Mouse (Mus musculus): Measurements from ENCODE around the gene Zfp143.
"Not testable (repeated sequence)": the region's sequence is repeated elsewhere in the genome, so short reads cannot be mapped to it uniquely, and the experiment has no call there.

Gene Zfp143

DNA sequence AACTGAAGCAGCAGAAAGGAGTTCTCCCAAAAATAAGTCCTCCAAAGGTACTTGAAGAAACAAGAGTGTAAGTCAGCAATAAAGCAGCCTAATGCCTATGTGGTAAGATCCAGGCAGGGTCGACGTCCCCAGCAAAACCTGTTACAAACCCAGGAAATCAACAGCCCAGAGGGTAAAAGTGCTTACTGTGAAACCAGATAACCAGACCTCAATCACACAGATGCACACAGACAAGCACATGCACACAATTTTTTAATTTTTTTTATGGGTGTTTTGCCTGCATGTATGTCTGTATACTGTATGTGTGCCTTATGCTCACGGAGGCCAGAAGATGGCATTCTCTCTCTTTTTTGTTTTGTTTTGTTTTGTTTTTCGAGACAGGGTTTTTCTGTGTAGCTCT is 35.3 kb downstream of the Zfp143 start:
- DNase-seq (ENCODE audit: extremely low spot score): no peak

DNA sequence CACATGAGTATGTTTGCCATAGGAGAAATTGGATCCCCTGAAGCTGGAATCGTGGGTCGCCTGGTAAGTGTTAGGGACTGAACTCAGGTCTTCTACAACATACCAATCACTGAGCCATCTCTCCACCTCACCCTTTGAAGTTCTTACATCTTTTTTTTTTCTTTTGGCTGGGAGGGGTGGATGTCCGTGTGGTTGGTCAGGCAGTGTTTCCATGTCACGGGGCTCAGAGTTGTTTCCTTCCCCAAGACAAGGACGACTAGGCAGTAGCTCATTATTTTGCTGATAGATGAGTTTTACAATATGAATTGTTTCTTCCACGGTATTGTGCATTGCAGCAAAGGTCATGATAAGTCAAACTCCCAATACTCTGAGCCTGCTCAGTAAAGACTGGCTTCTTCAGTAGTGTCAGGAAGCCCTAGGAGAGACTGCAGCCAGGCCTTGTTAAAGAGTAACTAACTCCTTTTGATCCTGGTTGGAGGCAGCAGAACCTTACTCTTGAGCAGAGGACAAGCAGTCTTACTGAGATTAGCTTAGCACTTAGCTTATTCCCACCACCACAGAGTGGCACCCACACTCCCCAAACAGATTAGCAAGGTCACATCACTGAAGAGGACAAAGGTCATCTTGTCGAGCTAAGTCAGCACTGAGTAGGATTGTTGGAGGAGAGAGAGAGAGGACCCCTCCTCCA is 36.2 kb downstream of the Zfp143 start:
- no peak for DNase-seq (ENCODE audit: extremely low spot score)

DNA sequence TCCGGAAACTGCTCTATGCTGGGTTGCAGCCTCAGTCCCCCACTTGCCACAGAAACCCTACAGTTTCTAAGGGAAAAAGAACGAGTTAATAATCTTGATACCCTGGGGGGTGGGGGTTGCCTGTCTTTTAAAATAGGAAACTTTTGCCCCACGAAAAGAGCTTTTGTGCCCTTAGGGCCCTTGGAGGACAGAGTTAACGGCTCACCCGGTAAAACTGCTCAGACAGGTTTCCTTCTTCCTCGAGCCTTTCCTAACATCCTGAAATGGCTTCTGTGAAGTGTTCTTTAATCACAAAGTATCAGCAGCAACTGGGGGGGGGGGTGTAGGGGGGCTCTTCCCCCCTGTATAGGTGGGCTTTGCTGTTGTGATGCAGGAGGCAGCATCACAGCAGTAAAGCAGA is 39.8 kb downstream of the Zfp143 start:
- no peak for DNase-seq (ENCODE audit: extremely low spot score)

DNA sequence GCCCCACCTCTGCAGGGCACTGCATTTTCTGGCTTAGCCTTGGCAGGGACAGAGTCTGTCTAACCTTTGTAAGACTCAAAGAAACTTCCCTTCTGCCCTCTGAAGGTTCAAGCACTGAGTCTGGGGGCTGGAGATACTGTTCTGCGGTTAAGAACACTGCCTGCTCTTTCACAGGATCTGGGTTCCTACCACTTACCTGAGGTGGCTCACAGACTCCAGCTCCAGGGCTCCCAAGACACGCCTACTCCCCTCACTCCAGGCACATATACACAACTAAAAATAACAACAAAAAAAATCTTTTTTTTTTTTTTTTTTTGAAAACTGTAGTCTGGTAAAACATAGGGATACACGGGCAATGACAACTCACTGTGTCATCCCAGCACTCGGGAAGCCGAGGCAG is 40.2 kb downstream of the Zfp143 start:
- DNase-seq (ENCODE audit: extremely low spot score): no peak

DNA sequence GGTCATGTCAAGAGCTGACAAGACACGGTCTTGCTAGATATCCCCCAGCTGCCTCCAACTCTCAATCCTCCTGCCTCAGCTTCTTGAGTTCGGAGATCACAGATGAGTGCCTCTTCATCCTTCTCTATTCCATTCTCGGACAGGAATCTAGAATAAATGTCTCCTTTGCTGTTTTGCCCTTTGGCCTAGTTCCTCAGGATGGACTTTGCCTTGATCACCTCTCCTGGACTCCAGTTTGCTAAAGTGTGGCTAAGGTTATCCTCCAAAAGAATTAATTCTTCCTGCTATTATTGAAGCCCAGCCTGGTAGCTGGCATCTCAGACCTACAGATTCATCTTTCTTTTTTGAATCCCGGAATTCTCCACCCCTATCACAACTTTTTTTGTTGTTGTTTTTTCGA is 44.0 kb downstream of the Zfp143 start:
- DNase-seq (ENCODE audit: extremely low spot score): no peak

DNA sequence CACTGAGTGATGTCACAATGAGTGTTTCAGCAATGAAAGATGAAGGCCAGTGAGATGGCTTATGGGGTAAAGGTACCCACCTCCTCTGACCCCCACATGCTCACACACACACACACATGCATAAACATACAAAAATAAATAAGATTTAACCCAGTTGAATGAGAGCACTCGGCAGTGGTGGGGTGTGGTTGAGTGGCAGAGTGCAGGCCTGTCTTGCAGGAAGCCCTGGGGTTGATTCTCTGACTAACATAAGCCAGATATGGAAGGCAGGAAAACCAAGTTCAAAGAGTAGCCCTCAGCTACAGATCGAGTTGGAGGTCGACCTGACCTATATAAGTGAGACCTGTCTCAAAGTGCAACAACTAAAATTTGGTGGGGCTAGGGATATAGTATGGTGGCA is 45.6 kb downstream of the Zfp143 start:
- DNase-seq (ENCODE audit: extremely low spot score): no peak

DNA sequence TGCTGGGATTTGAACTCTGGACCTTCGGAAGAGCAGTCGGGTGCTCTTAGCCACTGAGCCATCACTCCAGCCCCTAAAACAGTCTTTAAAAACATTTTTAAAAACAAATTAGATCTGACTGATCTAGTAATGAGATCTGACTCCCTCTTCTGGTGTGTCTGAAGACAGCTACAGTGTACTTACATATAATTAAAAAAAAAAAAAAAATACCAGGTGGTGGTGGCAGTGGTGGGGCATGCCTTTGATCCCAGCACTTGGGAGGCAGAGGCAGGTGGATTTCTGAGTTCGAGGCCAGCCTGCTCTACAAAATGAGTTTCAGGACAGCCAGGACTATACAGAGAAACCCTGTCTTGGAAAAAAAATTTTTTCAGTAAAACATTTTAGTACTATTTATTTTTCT is 47.5 kb downstream of the Zfp143 start:
- not testable (repeated sequence) for DNase-seq (ENCODE audit: extremely low spot score)

DNA sequence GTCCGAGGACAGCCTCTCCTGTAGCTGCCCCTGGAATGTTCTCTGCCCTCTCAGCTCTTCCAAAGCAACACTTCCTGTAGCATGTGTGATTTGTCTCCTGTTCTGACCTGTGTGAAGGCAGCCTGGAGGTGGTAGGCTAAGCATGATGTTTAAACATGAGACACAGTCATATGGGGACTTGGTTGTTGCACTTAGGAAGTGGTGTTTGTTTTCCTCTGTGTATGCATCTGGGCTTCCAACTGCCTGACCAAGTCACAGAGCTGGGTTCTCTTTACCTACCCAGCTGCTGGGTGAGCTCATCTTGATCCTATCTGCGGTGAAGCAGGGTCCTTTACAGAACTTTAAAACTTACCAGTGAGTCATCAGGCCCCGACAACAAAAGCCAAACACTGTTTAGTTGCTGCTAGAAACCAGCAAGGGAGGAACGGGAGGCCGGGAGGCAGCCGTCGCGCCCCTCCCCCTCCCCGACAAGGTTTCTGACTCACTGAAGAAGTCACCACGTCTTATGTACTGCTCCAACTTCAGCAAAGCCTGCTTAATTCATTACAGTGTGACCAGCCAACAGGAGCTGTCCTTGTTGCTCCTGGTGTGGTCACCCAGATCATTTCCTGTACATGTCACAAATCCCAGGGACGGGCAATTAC is 48.1 kb downstream of the Zfp143 start:
- peak; percentile 56 for DNase-seq (ENCODE audit: extremely low spot score)

DNA sequence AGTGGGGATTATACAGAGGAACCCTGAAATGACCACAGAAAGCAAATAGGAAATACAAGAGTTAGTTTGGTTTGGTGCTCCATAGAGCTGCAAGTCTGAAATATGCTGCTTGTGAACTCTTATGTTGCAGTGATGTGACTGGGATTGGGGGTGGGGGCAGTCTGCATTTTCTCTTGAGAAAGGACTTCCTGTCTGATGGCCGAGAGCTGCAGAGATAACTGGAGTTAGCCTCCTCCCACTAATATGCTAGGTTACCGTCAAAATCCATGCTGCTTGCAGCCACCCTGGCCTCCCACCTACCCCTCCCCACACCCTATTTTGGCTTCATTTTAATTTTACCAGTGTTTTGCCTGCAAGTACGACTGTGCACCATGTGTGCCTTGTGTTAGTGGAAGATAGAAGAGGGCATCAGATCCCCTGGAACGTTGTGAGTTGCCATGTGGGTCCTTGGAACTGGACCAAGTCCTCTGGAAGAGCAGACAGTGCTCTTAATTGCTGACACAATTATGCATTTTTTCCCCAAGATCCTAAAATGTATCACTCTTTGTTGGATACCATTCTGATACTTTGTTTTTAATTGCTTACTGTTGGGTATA is 49.1 kb downstream of the Zfp143 start:
- no peak for DNase-seq (ENCODE audit: extremely low spot score)

DNA sequence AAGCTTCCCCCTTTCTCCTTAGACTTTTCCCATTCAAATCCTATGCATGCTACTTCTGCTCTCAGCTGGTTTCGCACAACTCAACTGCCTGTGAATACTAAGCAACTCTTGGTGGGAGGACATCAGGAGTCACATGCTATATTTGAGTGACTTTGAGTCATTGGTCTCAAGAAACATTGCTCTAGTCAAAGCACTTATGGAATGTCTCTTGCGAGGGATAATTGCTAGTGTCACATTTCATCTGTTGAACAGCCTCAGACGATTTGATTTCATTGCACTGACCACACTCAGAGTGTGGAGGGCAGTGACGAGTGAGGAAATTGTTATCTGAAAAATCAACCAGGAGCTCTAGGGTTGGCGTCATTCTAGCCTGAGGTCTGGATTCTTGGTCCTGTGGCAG is 53.7 kb downstream of the Zfp143 start:
- no peak for DNase-seq (ENCODE audit: extremely low spot score)

DNA sequence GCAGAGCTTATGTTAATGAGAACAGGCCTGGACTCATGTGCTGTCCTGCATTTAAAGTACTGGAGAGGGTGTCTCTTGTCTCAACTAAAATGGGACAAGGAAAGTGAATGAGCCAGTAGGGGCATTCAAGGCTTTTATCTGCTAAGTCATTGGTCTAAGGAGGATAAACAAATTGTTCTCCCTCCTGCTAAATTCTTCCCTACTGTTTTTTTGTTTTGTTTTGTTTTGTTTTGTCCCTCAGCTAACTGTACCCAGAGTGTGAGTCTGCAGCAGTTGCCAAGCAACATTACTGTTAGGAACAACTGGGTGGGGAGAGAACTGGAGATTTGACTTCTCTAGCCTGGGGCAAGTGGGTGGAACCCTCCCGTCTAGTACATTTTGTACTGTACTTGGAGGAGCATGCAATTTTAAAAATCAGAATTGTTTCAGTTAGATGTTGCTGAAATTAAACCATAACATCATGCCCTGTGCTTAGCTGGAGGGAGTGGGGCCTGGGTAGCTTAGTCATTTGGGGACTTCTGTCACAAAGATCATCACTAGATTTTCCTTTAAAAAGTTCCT is 55.8 kb downstream of the Zfp143 start:
- no peak for DNase-seq (ENCODE audit: extremely low spot score)

DNA sequence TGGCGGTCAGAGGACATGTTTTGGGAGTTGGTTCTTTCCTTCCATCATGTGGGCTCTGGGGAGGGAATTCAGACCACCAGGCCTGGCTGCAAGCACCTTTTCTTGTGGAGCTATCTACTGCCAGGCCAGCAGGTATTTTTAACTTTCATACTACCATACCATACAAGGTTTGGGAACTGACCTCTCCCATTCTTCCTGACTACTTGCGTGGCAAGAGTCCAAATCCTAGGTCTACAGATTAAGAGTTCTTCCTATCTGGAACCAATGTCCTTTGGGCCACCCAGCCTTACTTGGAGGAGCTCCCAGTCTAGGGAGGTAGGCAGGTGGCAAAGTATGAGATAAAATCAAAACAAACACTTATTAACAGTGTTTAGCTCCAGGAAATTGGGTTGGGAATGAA is 57.4 kb downstream of the Zfp143 start:
- DNase-seq (ENCODE audit: extremely low spot score): no peak

DNA sequence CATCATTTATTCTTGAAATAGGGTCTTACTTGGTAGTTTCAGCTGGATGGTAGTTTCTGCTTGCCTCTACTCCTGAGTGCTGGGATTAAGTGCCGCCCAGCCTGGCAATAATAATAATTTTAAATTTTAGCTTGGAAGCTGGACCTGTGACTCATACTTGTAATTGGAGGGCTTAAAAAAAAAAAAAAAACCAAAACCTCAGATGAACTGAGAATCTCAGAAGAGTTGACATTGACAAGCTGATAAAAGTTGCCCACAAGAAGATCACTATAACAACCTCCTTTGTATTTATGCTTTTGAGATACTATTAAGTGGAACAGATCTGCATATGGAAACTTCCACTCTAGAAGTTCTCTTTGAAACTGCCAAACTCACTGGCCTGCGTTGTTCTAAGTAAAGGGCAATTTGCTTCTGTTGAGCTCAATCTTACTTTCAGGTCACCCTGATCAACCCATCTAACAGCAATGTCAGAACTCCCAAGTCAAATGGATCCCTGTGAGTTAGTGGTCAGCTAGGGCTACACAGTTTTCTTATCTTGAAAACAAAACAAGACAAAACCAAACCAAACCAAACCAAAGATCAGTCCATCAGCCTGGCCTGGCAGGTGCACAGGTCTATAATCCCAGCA is 59.3 kb downstream of the Zfp143 start:
- no peak for DNase-seq (ENCODE audit: extremely low spot score)

DNA sequence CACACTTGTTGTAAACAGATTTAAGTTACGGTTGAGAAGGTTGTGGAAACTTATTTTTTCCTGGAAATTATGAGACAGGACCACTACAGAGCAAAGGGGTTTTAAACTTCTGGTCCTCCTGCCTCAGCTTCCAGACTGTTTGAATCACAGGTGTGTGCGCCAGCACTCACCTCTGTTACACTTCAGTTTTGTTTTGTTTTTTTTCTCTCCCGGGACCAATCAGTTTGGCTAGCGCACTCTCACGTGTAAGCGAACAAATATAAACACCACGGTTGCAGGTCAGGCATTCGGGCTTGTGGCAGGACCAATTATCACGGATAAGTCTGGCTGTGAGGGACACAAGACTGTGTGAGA is 60.1 kb downstream of the Zfp143 start:
- DNase-seq (ENCODE audit: extremely low spot score): no peak

DNA sequence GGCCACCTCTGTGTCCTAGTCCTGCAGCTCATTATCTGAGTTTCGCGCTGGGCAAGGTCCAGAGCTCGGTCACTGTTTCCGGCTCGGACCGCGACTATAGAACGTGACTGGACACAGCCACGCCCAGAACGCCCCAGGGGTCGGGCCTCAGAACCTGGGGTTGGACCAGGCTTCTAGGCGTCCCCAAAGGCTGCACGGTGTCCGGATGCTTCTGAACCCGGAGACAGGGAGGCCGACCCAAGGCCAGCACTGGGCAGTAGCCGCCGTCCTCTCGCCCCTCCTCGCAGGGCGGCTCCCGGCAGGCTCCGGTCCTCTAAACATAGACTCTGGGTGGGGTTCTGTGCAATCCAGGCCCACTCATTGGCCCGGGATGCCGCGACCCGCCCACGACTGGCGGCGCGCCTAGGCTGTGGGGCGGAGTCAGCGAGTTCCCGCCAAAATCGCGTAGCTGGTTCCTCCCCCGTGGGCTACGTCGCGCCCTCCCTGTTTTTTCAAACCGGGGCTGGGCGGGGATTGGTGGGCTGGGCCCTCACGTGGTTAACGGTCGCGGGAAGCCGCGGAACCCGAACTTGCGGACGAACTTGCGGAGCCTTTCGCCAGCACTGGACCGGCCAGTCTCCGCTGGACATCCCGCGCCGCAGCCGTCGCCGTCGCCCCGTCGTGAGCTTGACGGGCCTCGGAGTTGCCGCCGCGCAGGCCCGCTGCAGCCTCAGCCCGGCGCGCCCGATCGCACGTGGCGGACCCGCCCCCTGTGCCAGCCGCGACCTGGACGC is 60.7 kb downstream of the Zfp143 start, which contains the start of gene Wee1:
TSS of gene Wee1 (plus strand) at position 531 of the 773 bp plus-strand sequence.
- DNase-seq (ENCODE audit: extremely low spot score): peak; percentile 99

DNA sequence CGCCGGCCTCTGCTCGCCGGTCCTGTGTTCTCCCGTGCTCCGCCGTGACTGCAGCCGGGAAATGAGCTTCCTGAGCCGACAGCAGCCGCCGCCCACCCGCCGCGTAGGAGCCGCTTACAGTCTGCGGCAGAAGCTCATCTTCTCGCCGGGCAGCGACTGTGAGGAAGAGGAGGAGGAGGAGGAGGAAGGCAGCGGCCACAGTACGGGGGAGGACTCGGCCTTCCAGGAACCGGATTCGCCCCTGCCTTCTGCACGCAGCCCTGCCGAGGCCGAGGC is 61.2 kb downstream of the Zfp143 start:
- DNase-seq (ENCODE audit: extremely low spot score): no peak

DNA sequence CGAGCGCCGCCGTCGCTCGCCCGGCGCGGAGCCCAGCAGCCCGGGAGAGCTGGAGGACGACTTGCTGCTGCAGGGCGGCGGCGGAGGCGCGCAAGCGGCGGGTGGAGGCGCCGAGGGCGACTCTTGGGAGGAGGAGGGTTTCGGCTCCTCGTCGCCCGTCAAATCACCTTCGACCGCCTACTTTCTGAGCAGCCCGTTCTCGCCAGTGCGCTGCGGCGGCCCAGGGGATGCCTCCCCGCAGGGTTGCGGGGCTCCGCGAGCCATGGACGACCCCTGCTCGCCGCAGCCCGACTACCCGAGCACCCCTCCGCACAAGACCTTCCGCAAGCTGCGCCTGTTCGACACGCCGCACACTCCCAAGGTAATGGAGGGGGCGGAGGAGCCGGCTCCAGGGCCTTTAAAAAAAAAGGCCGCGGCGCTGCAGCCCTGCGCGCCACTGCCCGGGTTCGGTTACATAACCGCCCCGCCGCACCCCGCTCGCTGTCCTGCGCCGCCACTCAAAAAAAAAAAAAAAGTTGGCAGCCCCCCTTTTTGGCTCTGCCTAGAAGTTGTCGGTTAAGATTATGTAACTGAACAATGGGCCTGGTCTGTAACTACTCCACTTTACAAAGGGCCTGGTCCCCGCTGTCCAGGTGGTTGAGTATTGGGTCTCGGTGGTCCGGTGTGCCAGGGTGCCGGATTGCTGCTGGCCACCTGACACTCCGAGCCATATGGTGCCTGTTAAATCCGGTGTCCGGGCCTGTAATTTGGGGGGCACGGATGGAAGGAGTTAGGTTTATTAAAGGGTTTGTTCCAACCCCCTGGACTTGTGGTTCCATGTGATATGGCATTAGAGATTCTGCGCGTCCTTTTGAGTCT is 61.8 kb downstream of the Zfp143 start:
- peak; percentile 34 for DNase-seq (ENCODE audit: extremely low spot score)

DNA sequence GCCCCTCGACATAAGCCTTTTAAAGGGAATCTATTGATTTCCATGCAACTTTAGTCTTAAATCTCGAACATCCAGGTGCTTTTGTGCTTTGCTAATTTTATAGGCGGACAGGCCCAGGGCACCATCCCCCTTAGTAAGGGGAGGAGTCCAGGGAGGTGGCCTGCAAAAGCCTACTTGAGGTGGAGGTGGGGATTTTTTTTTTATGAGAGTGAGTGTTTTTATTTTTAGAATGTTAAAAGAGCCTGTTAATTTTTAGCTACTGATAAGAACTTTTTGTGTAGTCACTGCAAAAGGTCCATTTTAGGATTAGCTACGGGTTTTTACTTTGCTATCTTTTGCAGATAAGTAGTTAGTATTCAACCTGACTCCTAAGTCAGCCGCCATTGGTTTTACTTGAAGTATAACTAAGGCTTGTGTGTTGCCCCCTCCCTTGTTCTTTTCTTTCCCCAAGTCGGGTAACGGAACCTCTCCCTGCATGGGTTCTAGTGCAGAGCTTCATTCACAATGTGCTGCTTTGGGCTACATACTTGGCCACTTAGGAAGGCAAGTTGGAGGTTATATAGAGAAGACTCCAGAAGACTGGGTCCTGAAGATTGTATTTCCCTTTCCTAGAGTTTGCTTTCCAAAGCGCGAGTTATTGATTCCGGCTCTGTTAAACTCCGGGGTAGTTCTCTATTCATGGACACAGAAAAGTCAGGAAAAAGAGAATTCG is 63.0 kb downstream of the Zfp143 start:
- DNase-seq (ENCODE audit: extremely low spot score): no peak

DNA sequence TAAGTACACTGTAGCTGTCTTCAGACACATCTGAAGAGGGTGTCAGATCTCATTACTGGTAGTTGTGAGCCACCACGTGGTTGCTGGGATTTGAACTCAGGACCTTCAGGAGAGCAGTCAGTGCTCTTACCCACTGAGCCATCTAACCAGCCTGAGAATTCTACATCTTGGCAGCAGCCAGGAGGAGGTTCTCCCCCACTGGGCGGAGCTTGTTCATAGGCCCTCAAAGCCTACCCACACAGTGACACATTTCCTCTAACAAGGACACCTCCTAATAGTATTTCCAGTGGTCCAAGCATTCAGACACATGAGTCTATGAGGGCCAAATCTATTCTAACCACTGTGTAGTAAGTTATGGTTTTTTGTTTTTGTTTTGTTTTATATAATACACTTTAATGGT is 67.5 kb downstream of the Zfp143 start:
- no peak for DNase-seq (ENCODE audit: extremely low spot score)

DNA sequence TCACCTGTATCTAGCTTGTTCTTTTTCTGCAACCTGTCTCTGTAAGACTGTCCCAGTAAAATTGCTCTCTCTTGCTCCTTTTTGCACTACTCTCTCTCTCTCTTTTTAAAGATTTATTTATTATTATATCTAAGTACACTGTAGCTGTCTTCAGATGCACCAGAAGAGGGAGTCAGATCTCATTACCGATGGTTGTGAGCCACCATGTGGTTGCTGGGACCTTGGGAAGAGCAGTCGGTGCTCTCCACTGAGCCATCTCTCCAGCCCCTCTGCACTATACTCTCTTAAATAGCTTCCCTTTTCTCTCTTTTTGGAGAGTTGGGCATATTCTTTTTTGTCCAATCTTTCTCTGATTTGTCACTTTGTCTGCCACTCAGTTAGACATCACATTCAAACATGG is 71.3 kb downstream of the Zfp143 start:
- not testable (repeated sequence) for DNase-seq (ENCODE audit: extremely low spot score)

DNA sequence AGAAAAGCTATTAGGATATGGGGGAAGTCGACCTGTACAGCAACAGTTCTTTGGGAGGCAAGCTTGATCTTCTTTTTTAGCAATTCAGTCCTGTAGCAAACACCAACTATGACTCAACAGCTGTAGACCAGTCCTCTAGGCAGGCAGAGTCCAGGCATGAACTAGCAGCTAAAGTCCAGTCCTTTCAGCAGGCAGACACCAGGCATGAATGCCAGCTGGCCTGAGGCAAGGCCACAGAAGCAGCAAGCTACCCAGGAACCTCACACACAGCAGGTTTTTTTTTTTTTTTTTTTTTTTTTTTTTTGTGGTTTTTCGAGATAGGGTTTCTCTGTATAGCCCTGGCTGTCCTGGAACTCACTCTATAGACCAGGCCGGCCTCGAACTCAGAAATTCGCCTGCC is 73.0 kb downstream of the Zfp143 start:
- DNase-seq (ENCODE audit: extremely low spot score): no peak
